Mouse (Mus musculus): ENCODE measurements around the gene Tmem94.

DNA sequence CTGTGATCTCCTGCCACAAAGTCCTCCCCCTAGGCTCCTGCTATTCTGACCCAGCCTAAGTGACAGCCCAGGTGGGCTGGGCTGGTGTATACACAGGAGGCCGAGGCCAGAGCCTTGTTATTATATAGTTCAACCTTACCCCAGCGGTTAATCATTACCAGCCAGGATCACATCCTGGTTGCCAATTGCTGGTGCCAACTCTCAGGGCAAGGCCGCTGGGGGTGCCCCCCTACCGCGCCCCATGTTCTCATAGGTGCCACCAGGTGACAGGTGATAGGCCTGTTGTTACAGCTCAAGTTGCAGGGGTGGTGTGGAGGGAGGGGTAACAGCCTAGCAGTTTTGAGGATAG, 78.6 kb downstream of the Tmem94 start:
- no peak for TF ChIP-seq GATA1 (IDR thresholded peaks at IDR 0.05; ENCODE audit: borderline replicate concordance, low read length)
- TF ChIP-seq FLI1 (IDR thresholded peaks at IDR 0.05; ENCODE audit: low read length), result no peak

Measured in megakaryocyte, embryonic 14.5 days (primary cell).